Mouse (Mus musculus): Measurements from ENCODE around the gene Mettl21c. TPM values are rescaled to one million over a fixed set of nuclear protein-coding genes. Genes with fewer than 3 reads are reported as not detected.

The Mettl21c gene
- not detected in 2 replicates for total RNA-seq (2023)

GRCm38 (mm10) chr1:44019934-44020333, at the start of gene Mettl21c:
Gene Mettl21c (minus strand): TSS chr1:44020034.

DNA sequence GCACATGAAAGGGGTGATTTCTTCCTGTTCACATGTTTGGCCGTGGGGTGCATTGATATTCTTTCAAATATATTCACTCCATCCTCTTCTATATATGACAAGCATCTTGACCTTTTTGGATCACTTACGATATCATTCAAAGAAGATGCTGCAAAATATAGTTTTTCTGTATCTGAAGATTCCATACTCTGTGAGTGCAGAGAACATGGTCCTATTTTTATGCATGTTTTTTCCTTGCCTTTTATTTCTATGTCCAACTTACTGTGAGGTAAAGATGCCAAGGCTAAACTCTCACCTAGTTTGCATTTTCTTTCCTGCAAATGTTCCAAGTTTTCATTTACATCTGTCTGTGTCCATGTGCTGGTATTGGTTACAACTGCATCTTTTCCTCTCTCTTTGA, 42.0 kb upstream of the Mettl21c start, which contains the start of gene Gm8251:
TSS of gene Gm8251 (minus strand) at position 101 of the 400 bp plus-strand sequence.

Other genes starting within 250 kb of the Mettl21c start
- 9.6 and 18.3 TPM in 2 replicates for gene Uxs1, start 192.2 kb downstream of the Mettl21c start, total RNA-seq (2023)
- gene Tpp2, start 86.4 kb downstream of the Mettl21c start, total RNA-seq (2023) = 48.9 and 58.0 TPM in 2 replicates
- not detected in 2 replicates for gene Gm8251, start 41.9 kb upstream of the Mettl21c start, total RNA-seq (2023)
- gene Tex30, start 82.4 kb upstream of the Mettl21c start, total RNA-seq (2023) = 11.7 and 14.2 TPM in 2 replicates
- gene Kdelc1, start 98.8 kb upstream of the Mettl21c start, total RNA-seq (2023) = 3.7 and 3.8 TPM in 2 replicates
- 3.0 and 3.6 TPM in 2 replicates for gene Bivm, start 98.9 kb upstream of the Mettl21c start, total RNA-seq (2023)
- gene Ercc5, start 127.7 kb upstream of the Mettl21c start, total RNA-seq (2023) = 6.6 and 7.9 TPM in 2 replicates
- gene Mettl21e, start 198.9 kb upstream of the Mettl21c start, total RNA-seq (2023) = not detected in 2 replicates

All from neutrophil, adult 65 days (primary cell).